Mouse (Mus musculus): ENCODE measurements at regions not wholly inside any gene's neighbourhood (a gene's known extent, or its start where the extent isn't known, plus 50 kb on each side); places are given as distances from the start of the nearest gene placed in this dataset.
"Not testable (repeated sequence)": the region's sequence is repeated elsewhere in the genome, so short reads cannot be mapped to it uniquely, and the experiment has no call there.

- in situ Hi-C loops (cut with MboI), result loop anchor here (25.0 kb wide), 1 partner anchor 645 kb away; no protein-coding TSS in a partner anchor
These were observed 129.2 kb upstream of the Nabp1 start for GRCm38 (mm10) chr1:51607437-51607855.

DNA sequence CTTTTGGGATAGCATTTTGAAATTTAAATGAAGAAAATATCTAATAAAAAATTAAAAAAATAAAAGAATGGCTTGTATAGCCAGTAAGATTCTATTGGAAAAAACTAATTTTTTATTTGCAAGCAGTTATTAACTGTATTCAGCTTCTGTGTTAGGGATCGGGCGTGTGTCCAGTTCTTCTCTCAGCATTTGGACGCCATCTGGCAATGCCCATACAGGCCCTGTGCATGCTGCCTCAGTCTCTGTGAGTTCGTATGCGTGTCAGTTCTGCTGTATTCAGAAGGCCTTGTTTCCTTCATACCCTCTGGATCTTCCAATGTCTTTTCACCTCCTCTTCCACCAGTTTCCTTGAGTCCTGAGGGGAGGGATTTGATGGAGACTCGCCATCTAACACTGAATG lies 123.8 kb upstream of the Nabp1 start:
- in situ Hi-C loops (cut with MboI), result loop anchor here (25.0 kb wide), 1 partner anchor 640 kb away; no protein-coding TSS in a partner anchor

DNA sequence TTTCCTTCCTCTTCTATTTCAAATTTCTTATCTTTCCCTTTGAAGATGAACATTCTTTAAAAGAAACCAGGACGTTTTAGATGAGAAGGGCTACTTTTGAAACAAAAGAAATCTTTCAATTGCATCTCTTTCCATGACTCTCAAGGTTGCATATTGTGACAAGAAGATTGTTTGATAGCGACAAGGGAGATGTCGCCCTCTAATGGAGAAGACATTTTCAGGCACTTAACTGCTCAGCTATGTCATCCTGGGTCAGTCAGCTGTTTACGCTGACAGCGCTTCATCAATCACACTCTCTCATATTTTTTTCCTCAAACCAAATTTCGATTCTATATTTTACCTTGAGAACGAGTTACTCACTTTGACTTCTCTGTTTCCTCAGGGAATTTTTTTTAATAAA lies 122.2 kb upstream of the Nabp1 start:
- in situ Hi-C loops (cut with MboI), result loop anchor here (25.0 kb wide), 1 partner anchor 638 kb away; no protein-coding TSS in a partner anchor

- in situ Hi-C loops (cut with MboI), result no loop called here
These were observed 119.0 kb upstream of the Nabp1 start for GRCm38 (mm10) chr1:51596935-51597820.

- in situ Hi-C loops (cut with MboI), result no loop called here
These were observed 116.4 kb upstream of the Nabp1 start for GRCm38 (mm10) chr1:51594666-51595065.

DNA sequence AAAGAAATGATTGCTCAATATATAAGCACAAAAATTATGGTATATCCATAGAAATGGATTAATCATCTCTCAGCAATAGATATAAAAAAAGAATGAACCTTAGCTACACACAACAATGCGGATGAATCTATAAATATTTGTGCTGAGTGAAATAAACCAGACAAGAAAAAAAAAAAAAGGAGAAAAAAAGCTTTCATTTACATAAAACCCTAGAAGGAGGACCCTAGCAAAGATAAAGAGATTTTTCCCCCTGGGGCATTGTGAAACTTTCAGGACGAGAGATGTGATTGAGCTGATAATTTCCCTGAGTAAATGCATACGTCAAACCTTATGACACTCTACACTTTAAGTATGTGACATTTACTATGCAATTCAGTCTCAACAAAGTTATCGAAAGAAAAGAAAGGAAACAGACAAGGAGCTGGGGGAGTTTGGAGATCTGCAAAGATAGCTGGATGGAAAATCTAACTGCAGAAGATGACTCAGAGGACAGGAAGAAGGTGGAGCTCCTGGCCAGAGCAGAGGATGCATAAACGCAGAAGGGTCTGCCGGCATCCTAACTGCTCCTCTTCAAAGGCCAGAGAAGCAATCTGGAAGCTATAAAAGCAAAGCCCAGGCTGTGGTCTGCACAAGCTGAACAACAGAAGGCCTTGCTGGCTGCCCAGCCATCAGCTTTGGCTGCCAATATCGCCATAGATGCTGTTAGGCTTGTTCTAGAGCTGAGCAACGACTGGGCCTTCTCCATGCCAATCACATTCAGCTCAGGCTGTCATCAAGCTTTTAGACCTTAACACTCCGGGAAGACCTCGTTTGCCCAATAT lies 115.6 kb upstream of the Nabp1 start:
- in situ Hi-C loops (cut with MboI), result no loop called here

GRCm38 (mm10) chr1:51591886-51592285 lies 113.7 kb upstream of the Nabp1 start:
- in situ Hi-C loops (cut with MboI), result no loop called here

DNA sequence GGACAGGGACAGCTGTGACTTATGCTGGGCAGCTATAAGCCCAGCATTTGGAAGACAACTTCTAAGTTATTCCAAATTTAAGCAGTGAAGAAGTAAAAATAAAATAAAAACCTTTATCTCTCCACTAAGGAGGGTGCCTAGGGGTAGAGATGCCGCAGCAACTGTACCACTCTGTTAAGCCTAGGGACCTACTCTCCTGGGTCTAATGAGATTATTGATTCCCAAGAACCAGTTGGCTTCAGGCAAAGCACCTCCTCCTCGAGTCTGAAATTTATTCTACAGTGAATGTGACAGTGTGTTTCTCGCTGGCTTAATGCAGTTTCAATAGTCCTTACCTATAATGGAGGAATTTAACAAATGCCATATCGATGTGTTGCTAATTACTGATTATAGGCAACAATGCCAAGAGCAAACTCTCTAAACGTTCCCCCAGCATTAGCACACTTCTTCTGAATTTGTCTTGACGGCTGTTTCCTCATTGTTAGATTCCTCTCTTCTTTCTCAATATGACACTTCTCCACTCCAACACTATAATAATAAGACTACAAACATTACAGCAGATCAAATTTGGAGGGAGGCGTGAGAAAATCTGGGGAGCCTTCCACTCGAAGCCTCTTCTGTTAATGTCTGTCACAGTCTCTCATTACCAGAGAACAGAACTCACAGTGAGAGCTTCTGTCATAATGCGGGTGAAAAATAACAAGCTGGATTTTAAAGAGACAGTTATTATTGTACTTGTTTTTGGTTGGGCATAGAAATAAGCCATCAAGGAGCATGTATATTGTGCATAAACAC lies 112.6 kb upstream of the Nabp1 start:
- in situ Hi-C loops (cut with MboI), result no loop called here

DNA sequence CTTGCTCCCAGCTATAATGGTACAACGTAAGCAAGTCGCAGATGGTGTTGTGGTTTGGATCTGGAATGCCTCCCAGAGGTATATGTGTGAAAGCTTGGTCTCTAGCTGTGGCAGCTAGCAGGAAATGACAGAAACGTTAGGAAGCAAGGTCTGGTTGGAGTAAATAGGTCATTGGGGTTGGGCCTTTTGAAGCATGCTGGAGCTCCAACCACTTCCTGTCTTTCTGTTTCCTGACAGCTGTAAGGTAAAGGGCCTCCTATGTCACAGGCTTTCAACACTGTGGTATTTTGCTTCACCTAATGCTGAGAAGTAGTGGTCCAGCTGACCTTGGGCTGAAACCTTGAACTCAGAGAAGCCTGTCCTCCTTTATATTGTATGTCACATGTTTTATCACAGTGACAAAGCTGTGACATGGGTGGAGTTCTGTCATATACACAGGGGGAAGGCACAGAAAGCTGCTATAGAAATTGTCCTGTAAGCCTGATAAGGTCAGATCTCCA lies 106.8 kb upstream of the Nabp1 start:
- in situ Hi-C loops (cut with MboI), result loop anchor here (5.0 kb wide), 1 partner anchor 118 kb away; no protein-coding TSS in a partner anchor

DNA sequence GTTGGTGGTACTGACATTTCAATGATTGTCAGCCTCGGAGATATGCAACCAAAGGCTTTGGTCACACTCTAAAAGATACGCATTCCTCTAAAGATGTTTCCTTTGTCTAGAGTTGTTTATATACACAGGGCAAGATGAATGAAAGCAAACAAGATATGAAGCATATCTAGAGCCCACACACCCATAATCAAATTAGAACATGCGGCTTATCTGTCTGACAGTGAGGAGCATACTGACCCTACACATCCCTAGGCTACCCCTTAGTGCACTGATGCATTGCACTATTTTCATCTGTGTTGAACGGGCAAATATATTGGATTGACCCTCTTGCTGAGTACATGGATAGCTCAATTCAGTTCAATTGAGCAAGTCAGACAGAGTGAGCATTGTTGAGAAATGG lies 105.6 kb upstream of the Nabp1 start:
- in situ Hi-C loops (cut with MboI), result no loop called here

- in situ Hi-C loops (cut with MboI), result no loop called here
These were observed 101.8 kb upstream of the Nabp1 start for GRCm38 (mm10) chr1:51580074-51580473.

DNA sequence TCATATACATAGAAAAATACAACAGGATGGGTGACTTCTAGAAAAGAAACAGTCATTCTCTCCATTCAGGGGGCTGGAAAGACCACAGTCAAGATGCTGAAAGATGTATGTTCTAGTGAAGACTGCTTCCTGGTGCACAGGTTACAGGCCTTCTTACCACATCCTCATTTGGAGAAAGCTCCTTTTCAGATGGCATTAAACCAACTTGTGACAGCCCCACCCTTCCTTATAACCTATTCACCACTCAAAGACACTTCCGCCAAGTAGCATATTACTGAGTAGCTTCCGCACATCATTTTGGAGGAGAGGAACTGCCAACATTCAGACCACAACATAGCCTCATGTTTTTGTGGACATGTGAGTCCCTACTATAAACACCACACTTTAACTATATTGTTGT lies 99.5 kb upstream of the Nabp1 start:
- in situ Hi-C loops (cut with MboI), result no loop called here

- in situ Hi-C loops (cut with MboI), result no loop called here
These were observed 94.3 kb upstream of the Nabp1 start for GRCm38 (mm10) chr1:51572314-51573078.

GRCm38 (mm10) chr1:51569625-51570024 lies 91.4 kb upstream of the Nabp1 start:
- in situ Hi-C loops (cut with MboI), result no loop called here

GRCm38 (mm10) chr1:51566170-51566649 lies 88.0 kb upstream of the Nabp1 start:
- in situ Hi-C loops (cut with MboI), result no loop called here

DNA sequence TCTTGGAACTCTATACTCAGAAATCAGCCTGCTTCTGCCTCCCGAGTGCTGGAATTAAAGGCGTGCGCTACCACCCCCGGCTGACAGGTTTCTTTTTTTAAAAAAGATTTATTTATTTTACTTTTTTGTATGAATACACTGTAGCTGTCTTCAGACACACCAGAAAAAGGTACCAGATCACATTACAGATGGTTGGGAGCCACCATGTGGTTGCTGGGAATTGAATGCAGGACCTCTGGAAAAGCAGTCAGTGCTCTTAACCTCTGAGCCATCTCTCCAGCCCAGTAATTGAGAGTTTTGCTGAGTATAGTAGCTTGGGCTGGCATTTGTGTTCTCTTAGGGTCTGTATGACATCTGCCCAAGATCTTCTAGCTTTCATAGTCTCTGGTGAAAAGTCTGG lies 78.4 kb upstream of the Nabp1 start:
- in situ Hi-C loops (cut with MboI), result not testable (repeated sequence)

- in situ Hi-C loops (cut with MboI), result no loop called here
These were observed 75.5 kb upstream of the Nabp1 start for GRCm38 (mm10) chr1:51553738-51554137.

DNA sequence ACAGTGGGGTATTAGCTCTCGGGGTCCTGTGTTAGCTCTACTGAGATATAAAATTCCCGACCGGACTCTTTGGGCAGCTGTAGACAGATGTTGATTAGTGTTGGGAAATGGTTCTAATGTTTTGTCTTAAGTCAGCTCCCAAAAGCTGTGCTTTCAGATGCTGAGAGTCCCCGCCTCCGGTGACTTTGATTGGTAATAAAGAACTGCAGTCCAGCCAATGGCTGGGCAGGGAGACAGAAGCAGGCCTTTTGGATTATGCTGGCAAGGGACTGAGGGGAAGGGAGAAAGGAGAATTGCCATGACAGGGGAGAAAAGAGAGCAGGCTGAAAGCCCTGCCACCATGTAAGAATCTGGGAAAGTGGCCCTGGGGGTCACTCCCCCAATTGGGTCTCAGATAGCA lies 73.4 kb upstream of the Nabp1 start:
- in situ Hi-C loops (cut with MboI), result no loop called here

- in situ Hi-C loops (cut with MboI), result no loop called here
These were observed 64.6 kb upstream of the Nabp1 start for GRCm38 (mm10) chr1:51542801-51543200.

- in situ Hi-C loops (cut with MboI), result no loop called here
These were observed 61.4 kb upstream of the Nabp1 start for GRCm38 (mm10) chr1:51539634-51540033.

DNA sequence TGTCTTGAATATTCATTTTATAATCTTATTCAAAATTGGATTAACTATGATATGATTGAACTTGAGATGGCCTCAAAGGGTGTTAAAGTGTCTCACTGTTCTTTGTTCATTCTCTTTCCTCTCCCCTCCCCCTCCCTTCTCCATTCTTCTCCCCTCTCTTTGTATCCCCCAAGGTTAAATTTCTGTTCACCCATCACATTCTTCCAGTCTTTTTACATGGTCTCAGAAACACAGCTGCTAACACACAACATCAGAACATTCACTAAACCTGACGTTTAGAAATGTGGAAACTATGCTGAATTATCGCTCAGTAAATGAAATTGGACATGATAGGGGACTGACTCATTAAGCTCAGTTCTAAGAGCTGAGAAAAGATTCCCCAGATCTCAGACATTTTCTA lies 60.6 kb upstream of the Nabp1 start:
- in situ Hi-C loops (cut with MboI), result no loop called here
